Mouse (Mus musculus) spleen, adult 18-20 months (tissue): ENCODE results near the gene Fam193b.
A peak's percentile ranks its signal among the peaks of the same experiment; 100 is the strongest.
"Not testable (repeated sequence)": the region's sequence is repeated elsewhere in the genome, so short reads cannot be mapped to it uniquely, and the experiment has no call there.

Source experiments
- DNase-seq, 2 experiments: peaks; one replicate each; pipeline ENCODE4 v3.0.0; 2022; ENCODE audit warnings: mixed read lengths in 2 of 2

Fam193b gene

DNA sequence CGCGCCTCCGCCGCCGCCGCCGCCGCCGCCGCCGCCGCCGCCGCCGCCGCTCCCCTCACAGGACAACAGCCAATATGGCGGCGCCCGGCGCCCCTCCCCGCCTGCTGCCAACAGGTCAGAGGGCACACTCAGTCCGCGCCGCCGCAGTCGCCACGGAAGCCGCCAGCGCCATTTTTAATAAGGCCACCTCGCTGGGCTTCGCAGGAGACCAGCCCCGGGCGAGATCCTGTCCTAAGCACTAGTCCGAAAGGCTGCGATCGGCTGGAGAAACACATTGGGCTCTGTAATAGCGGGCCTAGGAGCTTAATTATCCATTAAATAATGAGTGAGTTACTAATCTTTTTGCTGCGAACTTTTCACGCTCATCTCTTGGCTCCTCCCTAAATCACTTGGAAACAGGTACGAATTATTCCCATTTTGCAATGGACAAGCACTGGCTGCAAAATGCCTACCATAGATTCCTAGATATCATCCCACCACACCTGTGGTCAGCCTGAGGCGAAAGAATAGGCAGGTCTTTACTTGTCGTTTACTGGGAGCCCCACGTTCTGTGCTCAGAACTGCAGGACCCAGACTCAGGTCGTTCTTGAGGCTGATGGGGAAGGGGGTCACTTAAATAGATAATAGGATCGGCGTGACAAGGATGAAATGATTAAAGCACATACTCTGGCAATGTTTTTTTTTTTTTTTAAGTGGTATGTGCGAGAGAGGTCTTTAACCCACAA, at the start of gene Fam193b:
Fam193b (minus strand) TSS at position 94 of the 725 bp plus-strand sequence.
- DNase-seq, result peak; percentile 88 to 96

DNA sequence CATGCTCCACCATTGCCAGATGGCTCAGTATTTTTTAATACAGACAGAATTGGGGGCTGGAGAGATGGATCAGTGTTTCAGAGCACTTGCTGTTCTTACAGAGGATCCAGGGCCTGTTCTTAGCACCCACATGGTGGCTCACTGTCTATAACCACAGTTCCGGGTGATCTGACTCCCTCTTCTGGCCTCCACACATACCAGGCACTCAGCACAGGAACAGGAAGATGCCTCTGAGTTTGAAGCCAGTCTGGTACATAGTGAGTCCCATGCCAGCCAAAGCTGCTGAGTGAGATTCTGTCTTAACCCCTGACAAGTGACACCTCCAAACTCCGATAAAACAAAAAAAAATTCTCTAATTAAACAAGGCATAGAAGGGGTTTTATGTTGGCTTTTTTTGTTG, 49.4 kb upstream of the Fam193b start:
- DNase-seq, result no peak

DNA sequence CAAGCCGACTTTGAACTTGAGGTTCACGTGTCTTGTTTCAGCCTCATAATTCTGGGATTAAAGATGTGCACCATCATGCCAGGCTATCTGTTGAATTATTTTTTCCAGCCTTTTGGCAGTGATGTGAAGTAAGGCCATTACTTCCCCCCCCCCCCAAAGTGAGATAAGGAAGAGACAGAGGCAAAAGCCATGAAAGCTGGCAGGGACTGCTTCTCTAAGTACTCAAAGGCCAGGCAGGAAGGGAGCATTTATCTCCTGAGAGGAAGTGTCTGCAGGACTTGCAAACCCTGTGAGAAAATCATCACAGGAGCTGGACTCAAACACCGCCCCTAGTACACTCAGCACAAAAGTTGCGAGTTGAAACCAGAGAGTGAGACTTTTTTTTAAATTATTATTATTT, 48.4 kb upstream of the Fam193b start:
- no peak for DNase-seq

DNA sequence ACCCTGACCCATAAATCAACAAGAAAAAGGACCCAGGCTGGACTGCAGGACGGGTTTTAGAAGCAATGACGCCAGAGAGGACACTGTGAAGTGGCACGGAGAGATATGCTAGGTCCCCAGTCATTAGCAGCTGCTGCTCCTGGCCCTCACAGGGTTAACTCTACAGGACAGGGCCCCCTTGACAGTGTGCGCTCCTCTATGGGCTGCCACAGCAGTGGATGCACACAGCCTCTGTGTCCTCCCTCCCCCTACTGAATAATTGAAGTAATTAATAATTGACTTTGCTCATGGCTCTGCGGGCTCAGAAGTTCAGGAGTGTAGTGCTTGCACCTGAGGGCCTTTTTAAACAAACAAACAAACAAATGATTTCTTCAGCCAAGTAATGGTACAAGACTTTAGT, 42.6 kb upstream of the Fam193b start:
- no peak for DNase-seq

DNA sequence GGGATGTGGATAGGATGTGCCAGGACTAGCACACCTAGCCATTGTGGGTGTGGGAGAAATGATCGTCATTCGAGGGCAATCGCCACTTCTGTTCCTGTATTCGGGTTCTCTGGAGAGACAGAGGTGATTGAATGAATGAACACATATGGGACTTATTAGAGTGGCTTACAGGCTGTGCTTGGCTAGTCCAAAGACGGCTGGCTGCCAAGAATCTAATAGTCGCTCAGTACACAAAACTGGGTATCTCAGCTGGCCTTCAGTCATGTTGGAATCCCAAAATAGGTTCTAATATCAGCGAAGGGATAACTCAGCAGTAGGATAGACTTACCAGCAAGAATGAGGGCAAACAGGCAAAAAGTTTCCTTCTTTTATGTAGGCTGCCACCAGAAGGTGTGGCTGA, 41.1 kb upstream of the Fam193b start:
- no peak for DNase-seq

DNA sequence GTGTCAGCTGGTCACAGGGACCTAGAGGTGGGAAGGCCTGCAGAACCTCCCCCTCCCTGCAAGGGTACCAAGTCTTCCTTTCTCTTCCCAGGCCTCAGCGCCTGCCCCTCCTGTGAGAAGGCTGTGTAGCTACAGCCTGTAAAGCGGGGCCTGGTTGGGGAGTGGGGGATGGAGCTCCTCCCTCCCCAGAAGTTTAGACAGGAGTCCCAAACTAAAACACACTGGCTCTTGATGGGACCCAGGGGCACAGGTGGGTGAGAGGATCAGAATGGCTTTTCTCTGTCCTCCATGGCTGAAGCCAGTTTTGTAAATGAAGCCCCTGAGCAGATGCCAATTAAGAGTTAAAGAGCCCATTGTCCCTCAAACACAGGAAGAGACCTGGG, 36.7 kb upstream of the Fam193b start:
- DNase-seq, result no peak

DNA sequence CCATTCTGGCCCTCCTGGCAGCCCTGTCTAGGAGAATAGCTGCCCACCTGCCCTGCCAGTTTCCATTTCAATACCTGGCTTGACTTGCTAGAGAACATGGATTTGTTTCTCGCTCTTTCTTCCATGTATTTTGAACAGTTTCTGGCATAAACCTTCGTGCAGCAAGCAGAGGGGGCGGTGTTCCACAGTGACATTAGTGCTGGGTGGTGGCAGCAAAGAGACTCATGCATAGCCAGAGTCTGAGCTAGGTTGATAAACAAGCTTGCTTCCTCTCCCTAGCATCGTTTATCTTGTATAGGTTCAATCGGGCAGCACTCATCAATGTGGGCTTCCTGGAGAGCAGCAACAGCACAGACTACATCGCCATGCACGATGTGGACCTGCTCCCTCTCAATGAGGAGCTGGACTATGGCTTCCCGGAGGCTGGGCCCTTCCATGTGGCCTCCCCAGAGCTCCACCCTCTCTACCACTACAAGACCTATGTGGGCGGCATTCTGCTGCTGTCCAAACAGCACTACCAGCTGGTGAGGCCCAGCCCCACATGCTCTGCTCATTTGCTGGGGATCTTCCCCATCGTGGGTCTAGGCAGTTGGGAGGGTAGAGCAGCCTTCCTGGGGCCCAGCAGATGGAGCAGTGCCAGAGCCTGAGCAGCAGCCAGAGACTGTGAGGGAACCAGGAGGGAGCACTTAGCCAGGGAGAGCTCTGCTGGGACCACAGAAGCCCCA, 36.1 kb upstream of the Fam193b start:
- DNase-seq, result no peak

DNA sequence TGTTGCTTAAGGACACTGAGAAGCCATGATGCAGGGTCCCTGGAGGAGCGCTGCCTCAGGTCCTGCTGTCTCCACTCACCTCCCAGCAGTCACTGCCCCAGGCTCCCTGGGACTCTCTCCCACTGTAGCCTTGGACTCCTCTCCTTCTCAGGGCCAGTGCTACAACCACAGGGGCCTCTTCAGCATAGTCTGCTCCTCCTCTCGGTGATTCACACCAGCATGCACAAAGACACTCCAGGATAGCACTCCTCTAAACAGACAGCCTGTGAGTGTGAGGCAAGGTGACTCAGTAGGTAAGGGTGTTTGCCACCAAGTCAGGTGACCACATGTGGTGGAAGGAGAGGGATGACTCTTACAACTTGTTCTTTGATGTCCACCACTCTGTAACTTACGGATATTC, 33.7 kb upstream of the Fam193b start:
- no peak for DNase-seq

DNA sequence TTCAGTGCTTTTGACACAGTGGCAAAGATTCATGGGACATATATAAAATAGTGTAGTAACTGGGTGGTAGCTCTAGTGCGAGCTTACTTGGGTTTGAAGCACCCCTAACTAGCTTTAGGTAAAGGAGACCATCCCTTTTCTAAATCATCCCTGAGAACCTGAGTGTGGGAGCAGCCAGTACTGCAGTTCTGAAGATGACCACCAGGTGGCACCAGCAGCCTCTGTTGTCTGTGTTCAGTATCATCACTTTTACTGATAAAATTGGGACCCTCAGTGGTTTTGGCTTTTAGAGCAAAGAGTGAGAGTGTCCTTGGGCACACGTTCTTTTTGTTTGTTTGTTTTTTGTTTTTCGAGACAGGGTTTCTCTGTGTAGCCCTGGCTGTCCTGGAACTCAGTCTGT, 30.7 kb upstream of the Fam193b start:
- peak; percentile 58 to 84 for DNase-seq

DNA sequence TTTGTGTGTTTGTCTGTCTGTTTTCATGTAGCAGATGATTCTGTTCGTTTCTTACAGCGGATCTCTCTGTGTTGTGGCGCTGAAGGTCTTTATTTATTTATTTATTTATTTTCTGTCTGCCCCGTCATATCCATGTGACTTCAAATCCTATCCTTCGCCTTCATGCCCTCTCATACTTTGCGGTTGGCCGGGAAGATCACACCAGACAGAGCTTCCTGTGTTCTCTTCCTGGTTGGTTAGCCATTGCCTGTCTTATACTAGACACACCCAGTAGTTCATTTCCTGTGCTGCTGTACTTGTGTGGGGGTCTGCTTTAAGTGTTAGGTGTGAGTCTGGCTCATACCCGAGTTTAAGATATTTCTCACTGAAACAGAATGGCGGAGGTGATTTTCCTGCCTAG, 29.7 kb upstream of the Fam193b start:
- peak in 1 of 2 experiments; percentile 22 for DNase-seq

DNA sequence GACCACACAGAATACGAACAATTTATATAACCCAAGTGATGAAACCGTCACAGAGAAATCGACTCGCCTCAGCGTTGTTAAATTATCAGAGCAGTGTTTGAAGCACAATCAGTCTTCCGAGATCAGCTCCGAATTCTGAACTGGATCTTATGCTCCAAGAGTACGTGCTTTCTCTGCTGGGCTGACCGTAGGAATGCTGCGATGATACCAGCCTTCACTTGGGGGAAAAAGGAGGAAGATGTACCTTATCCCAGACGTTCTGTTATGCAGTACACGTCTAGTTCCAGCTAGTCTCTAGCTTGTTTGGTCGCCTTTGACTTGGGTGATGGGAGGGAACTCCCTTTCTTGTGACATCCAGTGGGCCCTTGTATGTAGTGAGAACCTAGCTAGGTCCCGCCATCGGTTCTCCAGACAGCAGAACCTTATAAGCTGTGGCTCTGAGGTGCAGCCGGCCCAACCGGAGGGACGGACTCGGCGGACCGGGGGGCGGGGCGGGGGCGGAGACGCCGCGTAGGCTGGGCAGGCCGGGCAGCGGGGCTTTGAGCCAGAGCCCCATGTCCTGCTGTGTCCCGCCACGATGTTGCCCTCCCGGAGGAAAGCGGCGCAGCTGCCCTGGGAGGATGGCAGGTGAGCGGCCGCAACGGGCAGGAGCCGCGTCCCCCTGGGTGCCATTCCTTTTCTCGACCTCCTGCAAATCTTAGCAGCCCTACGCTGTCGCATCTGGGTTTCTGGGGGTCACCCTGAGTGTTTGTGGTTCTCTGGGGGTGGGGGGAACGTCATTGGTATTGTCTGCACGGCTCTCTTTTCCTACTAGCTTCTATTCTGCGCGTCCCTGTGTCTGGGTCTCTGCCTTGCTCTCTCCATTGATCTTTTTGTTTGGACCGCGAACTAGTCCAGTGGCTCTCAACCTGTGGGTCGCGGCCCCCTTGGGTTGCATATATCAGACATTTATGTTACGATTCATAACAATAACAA, 28.9 kb upstream of the Fam193b start, which contains the start of gene B4galt7:
B4galt7 (plus strand) TSS at position 331 of the 975 bp plus-strand sequence.
- DNase-seq, result peak; percentile 71 to 84

DNA sequence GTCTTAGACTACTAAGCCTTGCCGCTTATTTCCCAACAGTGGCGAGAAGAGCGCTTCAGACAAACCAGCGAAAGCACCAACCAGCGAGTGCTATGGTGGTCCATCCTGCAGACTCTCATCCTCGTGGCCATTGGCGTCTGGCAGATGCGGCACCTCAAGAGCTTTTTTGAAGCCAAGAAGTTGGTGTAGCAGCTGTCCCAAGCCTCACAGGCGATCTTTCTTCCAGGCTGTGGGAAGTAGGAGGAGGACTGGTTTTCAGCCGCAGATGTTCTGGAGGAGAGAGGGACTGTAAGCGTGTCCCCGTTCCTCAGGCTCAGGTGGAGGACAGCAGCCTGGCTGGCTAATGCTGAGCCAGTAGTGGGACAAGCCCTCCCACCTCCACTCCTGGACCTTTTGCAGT, 25.9 kb upstream of the Fam193b start:
- no peak for DNase-seq

DNA sequence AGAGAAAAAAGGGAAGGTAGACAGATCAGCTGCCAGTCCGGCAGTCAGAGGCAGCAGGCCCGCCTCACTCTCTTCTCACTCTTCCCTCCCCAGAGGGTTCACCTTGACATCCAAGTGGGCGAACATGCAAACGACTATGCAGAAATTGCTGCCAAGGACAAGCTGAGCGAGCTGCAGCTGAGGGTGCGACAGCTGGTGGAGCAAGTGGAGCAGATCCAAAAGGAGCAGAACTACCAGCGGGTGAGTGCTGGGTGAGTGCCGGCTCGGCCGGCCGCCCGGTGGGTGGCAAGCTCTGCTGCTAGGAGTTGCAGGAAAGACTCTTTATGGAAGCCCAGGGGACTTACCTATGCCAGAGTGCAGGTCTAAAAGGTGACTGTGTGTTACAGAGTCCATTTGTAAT, 24.5 kb upstream of the Fam193b start:
- no peak for DNase-seq

DNA sequence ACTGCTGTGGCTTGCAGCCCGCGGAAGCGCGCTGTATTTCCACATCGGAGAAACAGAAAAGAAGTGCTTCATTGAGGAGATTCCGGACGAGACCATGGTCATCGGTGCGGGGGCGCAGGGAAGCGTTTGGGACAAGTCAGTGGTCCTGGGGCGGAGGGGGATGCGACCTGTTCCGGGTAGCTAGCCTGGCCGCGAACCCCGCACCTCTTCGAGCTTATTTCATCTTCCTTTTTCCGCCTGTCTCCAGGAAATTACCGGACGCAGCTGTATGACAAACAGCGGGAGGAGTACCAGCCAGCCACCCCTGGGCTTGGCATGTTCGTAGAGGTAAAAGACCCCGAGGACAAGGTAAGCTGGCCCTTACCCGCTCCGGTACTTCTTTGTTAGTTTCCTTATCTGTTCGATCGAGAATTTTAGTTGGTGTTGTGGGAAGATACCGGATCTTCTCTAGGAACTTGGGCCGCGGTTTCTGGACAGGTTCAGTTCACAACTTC, 22.4 kb upstream of the Fam193b start:
- DNase-seq, result no peak

DNA sequence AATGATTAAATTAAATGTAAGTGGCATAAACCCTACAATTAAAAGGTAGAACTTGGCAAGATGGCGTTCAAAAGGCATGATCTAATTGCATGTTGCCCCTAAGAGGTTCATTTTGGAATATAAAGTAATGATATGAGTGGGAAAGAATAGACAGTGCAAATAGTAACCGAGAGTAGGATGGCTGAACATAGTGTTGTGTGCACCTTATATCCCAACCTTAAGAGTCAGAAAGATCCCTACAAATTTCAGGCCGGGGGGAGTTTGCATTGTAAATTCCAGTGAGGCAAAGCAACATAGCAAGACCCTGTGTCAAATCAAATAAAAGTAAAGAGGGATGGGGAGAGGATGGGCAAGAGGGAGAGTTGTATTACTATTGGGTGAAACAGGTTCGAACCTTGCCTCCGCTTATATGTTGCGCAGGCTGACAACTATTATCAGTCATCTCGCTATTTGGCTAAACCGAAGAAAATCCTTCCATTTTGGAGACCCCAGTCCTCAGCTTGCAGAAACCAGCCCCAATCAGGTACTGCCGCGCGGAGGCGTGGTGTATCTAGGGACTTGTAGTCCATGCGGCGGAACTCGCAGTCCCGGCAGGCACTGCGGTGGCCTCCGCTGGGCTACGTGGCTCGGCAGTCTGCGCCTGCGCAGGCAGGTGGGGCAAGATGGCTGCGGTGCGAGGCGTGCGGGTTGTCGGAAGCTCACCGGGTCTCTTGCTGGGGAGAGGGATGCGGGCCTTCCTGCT, 21.8 kb upstream of the Fam193b start:
- DNase-seq, result peak; percentile 93 to 94

DNA sequence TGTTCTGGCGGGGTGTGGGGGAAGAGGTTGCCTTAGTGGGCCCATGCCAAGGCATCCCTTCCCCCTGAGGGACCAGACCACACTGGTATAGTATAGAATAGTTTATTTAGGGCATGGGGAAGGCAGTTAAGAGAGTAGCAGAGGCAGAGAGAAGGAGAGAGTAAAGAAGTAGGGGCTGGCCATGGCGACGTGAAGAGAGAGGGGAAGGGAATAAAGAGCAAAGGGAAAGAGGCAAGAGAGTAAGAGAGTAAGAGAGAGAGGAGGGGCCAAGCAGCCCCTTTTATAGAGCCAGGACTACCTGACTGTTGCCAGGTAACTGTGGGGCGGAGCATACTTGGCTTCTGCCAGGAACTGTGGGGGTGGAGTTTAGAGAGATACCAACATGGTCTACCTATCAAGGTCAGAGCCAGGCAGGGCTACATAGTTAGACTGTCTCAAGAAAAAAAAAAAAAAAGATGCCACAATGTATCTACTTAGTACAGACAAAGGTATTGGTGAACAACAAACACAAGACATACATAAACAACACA, 21.1 kb upstream of the Fam193b start:
- no peak for DNase-seq

DNA sequence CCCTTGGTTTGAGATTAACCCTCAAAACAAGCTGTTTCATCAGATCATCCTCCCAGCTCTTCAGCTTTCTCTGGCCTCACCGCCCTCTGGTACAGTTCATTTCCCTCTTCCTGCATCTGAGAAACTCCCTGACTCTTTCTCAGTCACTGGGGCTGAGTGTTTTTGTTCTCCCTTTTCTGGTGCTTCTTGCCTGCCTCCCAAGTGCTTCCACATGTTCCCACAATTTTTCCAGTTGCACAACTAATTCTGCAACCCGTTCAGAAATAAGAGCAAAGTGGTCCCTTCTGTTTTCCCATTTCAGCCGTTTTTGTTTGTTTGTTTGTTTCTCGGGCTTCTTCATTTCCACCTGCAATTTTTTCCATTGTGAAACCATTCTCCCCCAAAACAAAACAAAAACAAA, 7.2 kb upstream of the Fam193b start:
- no peak for DNase-seq

DNA sequence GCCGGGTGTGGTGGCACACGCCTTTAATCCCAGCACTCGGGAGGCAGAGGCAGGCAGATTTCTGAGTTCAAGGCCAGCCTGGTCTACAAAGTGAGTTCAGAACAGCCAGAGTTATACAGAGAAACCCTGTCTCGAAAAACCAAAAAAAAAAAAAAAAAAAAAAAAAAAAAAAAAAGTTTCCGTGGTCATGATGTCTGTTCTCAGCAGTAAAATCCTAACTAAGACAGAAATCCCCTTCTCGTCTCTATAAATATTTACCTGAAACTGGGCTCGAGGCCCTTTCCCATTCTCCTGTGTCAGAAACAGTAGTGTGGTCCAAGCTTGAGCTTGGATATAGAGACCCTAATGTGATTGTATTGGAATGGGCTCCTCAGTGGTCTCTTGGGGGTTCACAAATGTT, 6.0 kb upstream of the Fam193b start:
- not testable (repeated sequence) for DNase-seq

DNA sequence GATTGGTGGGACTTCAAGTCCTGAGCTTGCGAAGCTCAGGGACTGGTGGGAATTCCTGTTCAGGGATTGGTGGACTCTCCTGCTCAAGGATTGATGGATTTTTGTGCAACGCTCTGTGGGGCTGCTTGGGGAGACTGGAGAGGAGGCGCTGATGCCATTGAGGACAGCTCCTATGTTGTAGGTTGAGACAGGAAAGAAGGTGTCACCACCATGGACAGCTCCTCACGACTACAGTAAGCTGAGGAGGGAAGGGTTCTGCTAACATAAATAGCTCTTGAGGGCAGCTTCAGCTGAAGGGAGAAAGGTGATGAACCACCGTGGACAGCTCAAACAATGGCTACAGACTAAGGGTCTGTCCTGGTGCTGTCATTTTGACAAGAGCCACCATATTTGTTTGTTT, 5.0 kb upstream of the Fam193b start:
- no peak for DNase-seq

DNA sequence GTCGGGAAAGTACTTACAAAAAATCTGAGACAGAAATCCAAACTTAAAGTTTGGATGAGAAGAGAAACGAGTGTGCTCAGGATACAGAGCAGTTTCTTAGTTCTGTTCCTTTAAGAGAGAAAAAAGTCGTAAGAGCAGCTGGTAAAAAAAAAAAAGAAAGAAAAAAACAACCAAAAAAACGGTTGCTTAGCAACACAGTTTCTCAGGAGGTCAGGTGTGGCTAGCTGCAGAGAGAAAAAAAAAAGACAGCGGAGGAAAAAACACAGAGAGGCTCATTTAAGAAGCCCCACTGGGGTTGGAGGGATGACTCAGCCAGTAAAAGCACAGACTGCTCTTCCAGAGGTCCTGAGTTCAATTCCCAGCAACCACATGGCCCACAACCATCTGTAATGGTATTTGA, 3.4 kb upstream of the Fam193b start:
- no peak for DNase-seq

DNA sequence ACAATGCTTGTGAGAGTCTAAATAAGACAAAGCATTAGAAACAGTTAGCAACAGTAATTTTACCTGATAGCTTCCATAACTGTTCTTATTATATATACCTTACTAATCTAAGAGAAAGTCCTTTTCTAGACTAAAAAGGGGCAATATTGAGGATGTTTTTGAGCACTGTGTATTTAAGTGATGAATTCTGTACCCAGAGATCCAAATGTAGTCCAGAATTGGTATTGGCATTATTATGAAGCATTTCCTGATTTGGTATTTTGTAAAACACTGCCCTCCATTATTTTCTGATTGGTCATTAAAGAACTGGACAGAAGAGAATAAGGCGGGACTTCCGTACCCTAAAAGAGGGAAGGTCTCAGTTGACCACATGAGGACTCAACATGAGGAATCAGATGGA, 2.5 kb upstream of the Fam193b start, which contains the start of gene Tmed9:
Tmed9 (plus strand) TSS at position 301 of the 400 bp plus-strand sequence.
- no peak for DNase-seq

DNA sequence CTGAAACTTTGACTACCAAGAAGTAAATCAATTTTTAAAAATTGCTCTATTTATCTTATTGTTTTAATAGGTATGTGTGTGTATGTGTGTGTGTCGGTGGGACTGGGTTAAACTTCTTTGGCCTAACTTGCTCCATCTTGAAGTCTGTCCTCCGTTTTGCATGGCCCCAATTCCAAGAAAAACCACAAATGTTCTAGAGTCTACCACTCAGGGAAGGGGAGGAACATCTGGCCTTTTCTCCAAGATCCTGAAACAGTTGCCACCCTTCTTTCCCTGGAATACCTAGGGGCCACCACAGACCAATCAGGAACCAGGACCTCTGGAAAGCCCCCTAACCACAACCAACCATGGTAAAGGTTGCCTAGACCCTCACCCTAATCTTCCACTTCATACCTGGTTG, 1.1 kb upstream of the Fam193b start:
- DNase-seq, result no peak
